Mouse (Mus musculus): Measurements from ENCODE around the gene Sez6l. TPM values are rescaled to one million over a fixed set of nuclear protein-coding genes. Genes with fewer than 3 reads are reported as not detected.

Gene Sez6l
- total and polyA plus RNA-seq, 3 experiments: 0.11 TPM; not detected in 2

DNA sequence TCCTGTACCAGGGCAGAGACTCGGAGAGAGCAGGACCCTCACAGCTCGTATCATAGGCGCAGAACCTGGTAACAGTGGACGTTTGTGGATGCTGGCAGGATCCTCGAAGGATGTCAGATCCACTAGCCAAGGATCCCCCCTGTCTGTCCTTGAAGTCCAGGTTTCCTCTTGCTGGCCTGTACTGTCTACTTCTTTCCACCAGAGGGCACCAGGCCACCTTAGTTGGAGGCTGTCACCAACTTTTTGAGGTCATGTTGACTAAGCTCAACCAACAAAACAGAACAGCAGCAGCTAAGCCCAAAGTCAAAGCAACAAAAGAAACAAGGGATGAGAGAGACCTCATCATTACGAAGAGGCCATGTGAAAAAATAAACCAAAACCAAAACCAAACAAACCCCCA, 106.8 kb downstream of the Sez6l start:
- no peak overlapping the region for H3K4me3 ChIP-seq (ENCODE audit: low read depth, low read length)

GRCm38 (mm10) chr5:112468986-112469581, 107.9 kb downstream of the Sez6l start:
- TF ChIP-seq TAL1 (conservative IDR thresholded peaks at IDR 0.05; ENCODE audit: low read depth, low read length): no peak
- no peak for TF ChIP-seq GATA1 (IDR thresholded peaks at IDR 0.05; ENCODE audit: borderline replicate concordance, low read length)
- TF ChIP-seq GATA2 (IDR thresholded peaks at IDR 0.05; ENCODE audit: borderline replicate concordance, low read depth, low read length): no peak
- no peak for TF ChIP-seq POLR2AphosphoS5 (IDR thresholded peaks at IDR 0.05; ENCODE audit: insufficient replicate concordance, low read depth, low read length)
- no peak for TF ChIP-seq CTCF (IDR thresholded peaks at IDR 0.05; ENCODE audit: low read depth, low read length)
- Histone ChIP-seq H3K4me1 (ENCODE audit: insufficient read depth, low read depth, low read length) (no peaks in the 10 kb centered on the region), H3K36me3 (replicated peaks) (no peaks in the 10 kb centered on the region), H3K27me3 (ENCODE audit: insufficient read depth, low read length) (no peaks in the 10 kb centered on the region), H3K9me3 (replicated peaks) (peaks cover 77% of the 10 kb centered on the region), H3K4me3 (ENCODE audit: low read depth, low read length) (no peak overlapping the region)
- ATAC-seq (ENCODE audit: extremely low read depth, insufficient number of reproducible peaks, low FRiP score, poor library complexity, severe bottlenecking): no peak
- DNase-seq (ENCODE audit: low spot score): no peak

More for the DNA sequence above, 106.8 kb downstream of the Sez6l start:
- DNase-seq (ENCODE audit: low spot score) (no peak), ATAC-seq (ENCODE audit: extremely low read depth, insufficient number of reproducible peaks, low FRiP score, poor library complexity, severe bottlenecking) (no peak)
- no peaks in the 10 kb centered on the region for H3K27me3 ChIP-seq (ENCODE audit: insufficient read depth, low read length)
- peaks cover 78% of the 10 kb centered on the region for H3K9me3 ChIP-seq (replicated peaks)
- H3K36me3 ChIP-seq (replicated peaks): no peaks in the 10 kb centered on the region
- no peaks in the 10 kb centered on the region for H3K4me1 ChIP-seq (ENCODE audit: insufficient read depth, low read depth, low read length)
- TF ChIP-seq POLR2AphosphoS5 (IDR thresholded peaks at IDR 0.05; ENCODE audit: insufficient replicate concordance, low read depth, low read length): no peak
- no peak for TF ChIP-seq CTCF (IDR thresholded peaks at IDR 0.05; ENCODE audit: low read depth, low read length)
- no peak for TF ChIP-seq TAL1 (conservative IDR thresholded peaks at IDR 0.05; ENCODE audit: low read depth, low read length)
- TF ChIP-seq GATA2 (IDR thresholded peaks at IDR 0.05; ENCODE audit: borderline replicate concordance, low read depth, low read length): no peak
- TF ChIP-seq GATA1 (IDR thresholded peaks at IDR 0.05; ENCODE audit: borderline replicate concordance, low read length): no peak

DNA sequence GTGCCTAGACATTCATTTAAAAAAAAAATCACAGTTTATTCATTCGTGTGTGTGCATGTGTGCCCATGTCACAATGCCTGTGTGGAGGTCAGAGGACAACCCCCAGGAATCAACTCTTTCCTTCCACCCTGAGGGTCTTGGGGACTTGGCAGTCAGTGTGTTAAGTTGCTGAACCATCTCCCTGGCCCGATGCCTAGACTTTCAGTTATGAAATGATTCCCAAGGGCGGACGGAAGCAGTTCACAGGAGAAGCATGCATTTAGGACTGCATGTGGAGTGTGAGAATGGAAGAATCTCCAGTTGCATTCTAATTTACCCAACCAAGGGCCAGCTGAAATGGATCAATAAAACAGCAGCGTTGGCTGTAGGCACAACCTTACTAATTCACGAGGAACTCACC, 110.7 kb downstream of the Sez6l start:
- ATAC-seq (ENCODE audit: extremely low read depth, insufficient number of reproducible peaks, low FRiP score, poor library complexity, severe bottlenecking): no peak

GRCm38 (mm10) chr5:112459903-112460302, 117.1 kb downstream of the Sez6l start:
- no peak overlapping the region for H3K4me3 ChIP-seq (ENCODE audit: low read depth, low read length)
- TF ChIP-seq CTCF (IDR thresholded peaks at IDR 0.05; ENCODE audit: low read depth, low read length) (no peak), GATA2 (IDR thresholded peaks at IDR 0.05; ENCODE audit: borderline replicate concordance, low read depth, low read length) (no peak), GATA1 (IDR thresholded peaks at IDR 0.05; ENCODE audit: borderline replicate concordance, low read length) (no peak), TAL1 (conservative IDR thresholded peaks at IDR 0.05; ENCODE audit: low read depth, low read length) (no peak), POLR2AphosphoS5 (IDR thresholded peaks at IDR 0.05; ENCODE audit: insufficient replicate concordance, low read depth, low read length) (no peak)
- H3K36me3 ChIP-seq (replicated peaks): no peaks in the 10 kb centered on the region
- DNase-seq (ENCODE audit: low spot score) (no peak), ATAC-seq (ENCODE audit: extremely low read depth, insufficient number of reproducible peaks, low FRiP score, poor library complexity, severe bottlenecking) (no peak)
- H3K4me1 ChIP-seq (ENCODE audit: insufficient read depth, low read depth, low read length): no peaks in the 10 kb centered on the region
- peaks cover 78% of the 10 kb centered on the region for H3K9me3 ChIP-seq (replicated peaks)
- no peaks in the 10 kb centered on the region for H3K27me3 ChIP-seq (ENCODE audit: insufficient read depth, low read length)

More for the DNA sequence above, 110.7 kb downstream of the Sez6l start:
- Histone ChIP-seq H3K27me3 (ENCODE audit: insufficient read depth, low read length) (no peaks in the 10 kb centered on the region), H3K4me1 (ENCODE audit: insufficient read depth, low read depth, low read length) (no peaks in the 10 kb centered on the region), H3K4me3 (ENCODE audit: low read depth, low read length) (no peak overlapping the region), H3K36me3 (replicated peaks) (no peaks in the 10 kb centered on the region), H3K9me3 (replicated peaks) (peaks cover 69% of the 10 kb centered on the region)
- no peak for TF ChIP-seq CTCF (IDR thresholded peaks at IDR 0.05; ENCODE audit: low read depth, low read length)
- no peak for TF ChIP-seq POLR2AphosphoS5 (IDR thresholded peaks at IDR 0.05; ENCODE audit: insufficient replicate concordance, low read depth, low read length)
- TF ChIP-seq GATA1 (IDR thresholded peaks at IDR 0.05; ENCODE audit: borderline replicate concordance, low read length): no peak
- no peak for TF ChIP-seq TAL1 (conservative IDR thresholded peaks at IDR 0.05; ENCODE audit: low read depth, low read length)
- TF ChIP-seq GATA2 (IDR thresholded peaks at IDR 0.05; ENCODE audit: borderline replicate concordance, low read depth, low read length): no peak
- DNase-seq (ENCODE audit: low spot score): no peak

DNA sequence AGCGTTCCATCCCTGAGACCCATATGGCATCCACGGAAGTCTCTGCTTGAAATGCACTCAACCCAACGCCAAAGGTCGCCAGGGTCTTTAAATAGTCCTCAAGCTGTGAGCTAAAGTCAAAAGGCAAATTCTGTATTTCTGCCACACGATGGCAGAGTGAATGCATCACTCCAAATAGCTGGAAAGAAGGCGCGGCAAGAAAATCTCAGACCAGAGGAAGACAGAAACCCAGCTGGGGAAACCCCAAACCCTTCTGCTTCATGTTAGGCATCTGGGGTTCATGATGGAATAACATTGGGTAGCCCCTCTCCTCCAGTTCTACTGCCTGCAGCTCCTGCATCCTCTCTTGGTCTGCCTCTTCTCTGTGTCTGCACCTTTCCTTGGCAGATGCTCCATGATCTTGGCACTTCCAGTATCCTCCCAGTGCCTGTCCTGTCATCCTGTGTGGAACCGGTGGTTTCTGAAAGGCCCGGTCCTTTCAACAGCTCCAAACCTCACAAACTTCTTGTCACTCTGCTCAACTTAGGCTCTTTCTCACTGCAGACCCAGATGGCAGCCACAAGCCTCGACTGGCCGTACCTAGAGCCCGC, 121.9 kb downstream of the Sez6l start:
- no peaks in the 10 kb centered on the region for H3K4me1 ChIP-seq (ENCODE audit: insufficient read depth, low read depth, low read length)
- H3K36me3 ChIP-seq (replicated peaks): no peaks in the 10 kb centered on the region
- no peaks in the 10 kb centered on the region for H3K27me3 ChIP-seq (ENCODE audit: insufficient read depth, low read length)
- no peak for DNase-seq (ENCODE audit: low spot score)
- H3K4me3 ChIP-seq (ENCODE audit: low read depth, low read length): no peak overlapping the region
- ATAC-seq (ENCODE audit: extremely low read depth, insufficient number of reproducible peaks, low FRiP score, poor library complexity, severe bottlenecking): no peak
- TF ChIP-seq TAL1 (conservative IDR thresholded peaks at IDR 0.05; ENCODE audit: low read depth, low read length) (no peak), GATA1 (IDR thresholded peaks at IDR 0.05; ENCODE audit: borderline replicate concordance, low read length) (no peak), CTCF (IDR thresholded peaks at IDR 0.05; ENCODE audit: low read depth, low read length) (no peak), POLR2AphosphoS5 (IDR thresholded peaks at IDR 0.05; ENCODE audit: insufficient replicate concordance, low read depth, low read length) (no peak), GATA2 (IDR thresholded peaks at IDR 0.05; ENCODE audit: borderline replicate concordance, low read depth, low read length) (no peak)
- peaks cover 77% of the 10 kb centered on the region for H3K9me3 ChIP-seq (replicated peaks)

GRCm38 (mm10) chr5:112453088-112453487, 123.9 kb downstream of the Sez6l start:
- DNase-seq (ENCODE audit: low spot score) (no peak), ATAC-seq (ENCODE audit: extremely low read depth, insufficient number of reproducible peaks, low FRiP score, poor library complexity, severe bottlenecking) (no peak)
- no peak for TF ChIP-seq CTCF (IDR thresholded peaks at IDR 0.05; ENCODE audit: low read depth, low read length)
- no peak for TF ChIP-seq TAL1 (conservative IDR thresholded peaks at IDR 0.05; ENCODE audit: low read depth, low read length)
- no peak for TF ChIP-seq POLR2AphosphoS5 (IDR thresholded peaks at IDR 0.05; ENCODE audit: insufficient replicate concordance, low read depth, low read length)
- TF ChIP-seq GATA2 (IDR thresholded peaks at IDR 0.05; ENCODE audit: borderline replicate concordance, low read depth, low read length): no peak
- no peak for TF ChIP-seq GATA1 (IDR thresholded peaks at IDR 0.05; ENCODE audit: borderline replicate concordance, low read length)
- Histone ChIP-seq H3K9me3 (replicated peaks) (peaks cover 79% of the 10 kb centered on the region), H3K4me1 (ENCODE audit: insufficient read depth, low read depth, low read length) (no peaks in the 10 kb centered on the region), H3K36me3 (replicated peaks) (no peaks in the 10 kb centered on the region), H3K4me3 (ENCODE audit: low read depth, low read length) (no peak overlapping the region), H3K27me3 (ENCODE audit: insufficient read depth, low read length) (no peaks in the 10 kb centered on the region)
